Mouse (Mus musculus) liver, adult 2 months (tissue): Measurements from ENCODE around the gene Cox5b.

Source experiments
- CTCF ChIP-seq: fragments of 200-500 bp; IDR thresholded peaks from 2 replicates; pipeline ENCODE4 v1.5.1; 2011; ENCODE audit warnings: low read depth, low read length, control low read depth
- POLR2A ChIP-seq: fragments of 200-500 bp; IDR thresholded peaks from 2 replicates; pipeline ENCODE4 v1.6.1; 2011; ENCODE audit warnings: low read length, control low read depth; ENCODE audit not compliant: insufficient read depth; ENCODE audit errors: extremely low read depth

DNA sequence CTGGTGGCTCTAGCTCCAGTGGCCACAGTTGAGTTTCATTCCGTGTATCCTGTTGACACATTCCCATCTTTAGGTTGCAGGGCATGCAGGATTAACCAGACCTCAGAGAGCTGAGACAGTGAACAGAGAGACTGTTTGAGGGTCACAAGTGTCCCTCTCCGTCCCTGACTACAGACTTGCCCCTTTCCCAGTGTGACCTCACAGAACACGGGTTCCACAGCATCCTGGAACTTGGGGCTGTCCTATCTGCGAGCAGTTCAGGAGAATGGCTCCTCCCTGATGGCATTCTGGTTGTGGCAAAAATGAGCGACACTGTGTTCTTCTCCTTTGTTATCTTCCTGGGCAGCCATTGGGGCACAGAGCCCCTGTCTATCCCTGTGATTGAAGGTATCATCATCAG lies 23.1 kb downstream of the Cox5b start, which contains the start of gene Actr1b:
- TF ChIP-seq POLR2A (no peak), CTCF (no peak)
